Mouse (Mus musculus): ENCODE measurements around the gene Ech1. TPM values are rescaled to one million over a fixed set of nuclear protein-coding genes. Genes with fewer than 3 reads are reported as not detected.

The Ech1 gene
- polyA plus RNA-seq, 2 experiments: 165 to 200 TPM

DNA sequence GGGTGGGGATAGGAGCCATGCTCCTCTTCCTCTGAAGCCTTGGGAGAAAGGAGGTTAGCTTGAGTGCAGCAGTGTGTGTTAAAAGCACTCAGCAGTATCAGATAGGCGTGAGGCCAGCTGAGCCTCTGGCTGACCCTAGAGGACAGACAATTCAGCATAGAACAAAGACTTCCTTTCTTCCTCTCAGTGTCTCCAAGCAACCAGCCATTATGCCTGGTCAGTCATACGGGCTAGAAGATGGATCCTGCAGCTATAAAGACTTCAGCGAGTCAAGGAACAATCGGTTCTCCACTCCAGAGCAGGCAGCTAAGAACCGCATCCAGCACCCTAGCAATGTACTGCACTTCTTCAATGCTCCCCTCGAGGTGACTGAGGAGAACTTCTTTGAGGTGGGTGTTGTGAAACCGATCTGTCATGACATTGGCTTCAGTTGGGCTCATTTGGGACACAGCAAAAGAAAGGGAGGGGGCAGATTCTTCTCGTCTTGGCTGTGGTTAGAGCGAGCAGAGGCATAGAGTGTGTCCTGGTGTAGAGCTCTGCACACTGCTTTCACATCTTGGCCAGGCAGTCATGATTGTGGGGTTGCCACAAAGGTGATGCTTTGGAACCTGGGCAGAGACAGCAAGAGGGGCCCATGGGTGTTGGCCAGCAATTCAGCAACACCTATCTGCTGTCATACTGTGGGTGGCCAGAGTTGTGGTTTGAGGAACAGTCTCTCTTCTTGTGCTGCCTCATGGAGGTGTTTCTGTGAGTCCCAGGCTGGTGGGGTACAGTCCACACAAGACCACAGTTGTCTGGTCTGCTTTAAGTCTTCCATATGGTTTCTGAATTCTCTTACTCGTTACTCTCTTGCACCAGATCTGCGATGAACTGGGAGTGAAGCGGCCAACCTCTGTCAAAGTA lies 4.4 kb upstream of the Ech1 start:
- TF ChIP-seq POLR2A (IDR thresholded peaks at IDR 0.05; ENCODE audit: borderline replicate concordance, extremely low read depth, insufficient read depth, insufficient read length): no peak
- no peak overlapping the region for H3K4me3 ChIP-seq (replicated peaks; ENCODE audit: low read length)
- H3K9ac ChIP-seq (ENCODE audit: low read depth, low read length, severe bottlenecking): no peak overlapping the region
- H3K27ac ChIP-seq (replicated peaks; ENCODE audit: low read depth, low read length): no peak overlapping the region
- H3K36me3 ChIP-seq (ENCODE audit: control insufficient read depth, insufficient read depth, low read length): peaks cover 77% of the 10 kb centered on the region
- peaks cover 8% of the 10 kb centered on the region; the same call in 1 of the 2 replicates for H3K4me1 ChIP-seq (ENCODE audit: control insufficient read depth, insufficient read depth, low read length)
- H3K4me2 ChIP-seq (replicated peaks; ENCODE audit: low read depth, low read length, severe bottlenecking): no peak overlapping the region
- DNase-seq (ENCODE audit: low spot score): no peak
- no peak for ATAC-seq (ENCODE audit: low FRiP score, low read depth)
- WGBS: 79% methylated on average over 12 of the region's 12 CpGs
- no peaks in the 10 kb centered on the region for H3K9me3 ChIP-seq (ENCODE audit: control insufficient read depth, low read length)
- H3K27me3 ChIP-seq (ENCODE audit: control insufficient read depth, insufficient read depth, low read length): no peaks in the 10 kb centered on the region

- H3K4me3 ChIP-seq (replicated peaks; ENCODE audit: low read length): no peak overlapping the region
- no peak overlapping the region for H3K4me2 ChIP-seq (replicated peaks; ENCODE audit: low read depth, low read length, severe bottlenecking)
- TF ChIP-seq POLR2A (IDR thresholded peaks at IDR 0.05; ENCODE audit: borderline replicate concordance, extremely low read depth, insufficient read depth, insufficient read length): no peak
- no peak for ATAC-seq (ENCODE audit: low FRiP score, low read depth)
- DNase-seq (ENCODE audit: low spot score): no peak
- no peak overlapping the region for H3K27ac ChIP-seq (replicated peaks; ENCODE audit: low read depth, low read length)
- peaks cover 70% of the 10 kb centered on the region for H3K36me3 ChIP-seq (ENCODE audit: control insufficient read depth, insufficient read depth, low read length)
- H3K27me3 ChIP-seq (ENCODE audit: control insufficient read depth, insufficient read depth, low read length): no peaks in the 10 kb centered on the region
- 74% methylated on average over 10 of the region's 10 CpGs for WGBS
- no peak overlapping the region for H3K9ac ChIP-seq (ENCODE audit: low read depth, low read length, severe bottlenecking)
- peaks cover 8% of the 10 kb centered on the region; the same call in 1 of the 2 replicates for H3K4me1 ChIP-seq (ENCODE audit: control insufficient read depth, insufficient read depth, low read length)
- no peaks in the 10 kb centered on the region for H3K9me3 ChIP-seq (ENCODE audit: control insufficient read depth, low read length)
Observed at GRCm38 (mm10) chr7:28821261-28821831, 3.7 kb upstream of the Ech1 start.

GRCm38 (mm10) chr7:28822556-28822955 lies 2.5 kb upstream of the Ech1 start:
- Histone ChIP-seq H3K9me3 (ENCODE audit: control insufficient read depth, low read length) (no peaks in the 10 kb centered on the region), H3K27ac (replicated peaks; ENCODE audit: low read depth, low read length) (no peak overlapping the region), H3K27me3 (ENCODE audit: control insufficient read depth, insufficient read depth, low read length) (no peaks in the 10 kb centered on the region), H3K4me2 (replicated peaks; ENCODE audit: low read depth, low read length, severe bottlenecking) (no peak overlapping the region), H3K9ac (ENCODE audit: low read depth, low read length, severe bottlenecking) (no peak overlapping the region), H3K4me3 (replicated peaks; ENCODE audit: low read length) (no peak overlapping the region), H3K36me3 (ENCODE audit: control insufficient read depth, insufficient read depth, low read length) (peaks cover 58% of the 10 kb centered on the region), H3K4me1 (ENCODE audit: control insufficient read depth, insufficient read depth, low read length) (no peaks in the 10 kb centered on the region)
- 73% methylated on average over 1 of the region's 1 CpGs for WGBS
- no peak for TF ChIP-seq POLR2A (IDR thresholded peaks at IDR 0.05; ENCODE audit: borderline replicate concordance, extremely low read depth, insufficient read depth, insufficient read length)
- DNase-seq (ENCODE audit: low spot score) (no peak), ATAC-seq (ENCODE audit: low FRiP score, low read depth) (no peak)

- H3K9ac ChIP-seq (ENCODE audit: low read depth, low read length, severe bottlenecking): no peak overlapping the region
- H3K4me3 ChIP-seq (replicated peaks; ENCODE audit: low read length): no peak overlapping the region
- no peak overlapping the region; the same call in 1 of the 2 replicates for H3K27ac ChIP-seq (replicated peaks; ENCODE audit: low read depth, low read length)
- H3K4me2 ChIP-seq (replicated peaks; ENCODE audit: low read depth, low read length, severe bottlenecking): no peak overlapping the region
- peaks cover 56% of the 10 kb centered on the region for H3K36me3 ChIP-seq (ENCODE audit: control insufficient read depth, insufficient read depth, low read length)
- WGBS: 45% methylated on average over 10 of the region's 10 CpGs
- no peaks in the 10 kb centered on the region for H3K27me3 ChIP-seq (ENCODE audit: control insufficient read depth, insufficient read depth, low read length)
- no peaks in the 10 kb centered on the region for H3K9me3 ChIP-seq (ENCODE audit: control insufficient read depth, low read length)
- no peaks in the 10 kb centered on the region for H3K4me1 ChIP-seq (ENCODE audit: control insufficient read depth, insufficient read depth, low read length)
- ATAC-seq (ENCODE audit: low FRiP score, low read depth) (no peak), DNase-seq (ENCODE audit: low spot score) (no peak)
- TF ChIP-seq POLR2A (IDR thresholded peaks at IDR 0.05; ENCODE audit: borderline replicate concordance, extremely low read depth, insufficient read depth, insufficient read length): no peak
Observed at GRCm38 (mm10) chr7:28822993-28823903, 1.8 kb upstream of the Ech1 start.

GRCm38 (mm10) chr7:28823932-28824331 lies 1.1 kb upstream of the Ech1 start:
- H3K4me2 ChIP-seq (replicated peaks; ENCODE audit: low read depth, low read length, severe bottlenecking): no peak overlapping the region
- WGBS: 24% methylated on average over 2 of the region's 2 CpGs
- H3K4me3 ChIP-seq (replicated peaks; ENCODE audit: low read length): no peak overlapping the region
- H3K4me1 ChIP-seq (ENCODE audit: control insufficient read depth, insufficient read depth, low read length): no peaks in the 10 kb centered on the region
- H3K36me3 ChIP-seq (ENCODE audit: control insufficient read depth, insufficient read depth, low read length): peaks cover 49% of the 10 kb centered on the region
- H3K9me3 ChIP-seq (ENCODE audit: control insufficient read depth, low read length): no peaks in the 10 kb centered on the region
- no peak for DNase-seq (ENCODE audit: low spot score)
- no peak overlapping the region for H3K9ac ChIP-seq (ENCODE audit: low read depth, low read length, severe bottlenecking)
- no peak for TF ChIP-seq POLR2A (IDR thresholded peaks at IDR 0.05; ENCODE audit: borderline replicate concordance, extremely low read depth, insufficient read depth, insufficient read length)
- ATAC-seq (ENCODE audit: low FRiP score, low read depth): no peak
- H3K27ac ChIP-seq (replicated peaks; ENCODE audit: low read depth, low read length): peak overlapping the region; percentile 89
- H3K27me3 ChIP-seq (ENCODE audit: control insufficient read depth, insufficient read depth, low read length): no peaks in the 10 kb centered on the region
